Mouse (Mus musculus): ENCODE results near the gene Gmpr. TPM values are rescaled to one million over a fixed set of nuclear protein-coding genes. Genes with fewer than 3 reads are reported as not detected.

Gene Gmpr
- total RNA-seq, 2 experiments from 2014 or later: 221 to 255 TPM

DNA sequence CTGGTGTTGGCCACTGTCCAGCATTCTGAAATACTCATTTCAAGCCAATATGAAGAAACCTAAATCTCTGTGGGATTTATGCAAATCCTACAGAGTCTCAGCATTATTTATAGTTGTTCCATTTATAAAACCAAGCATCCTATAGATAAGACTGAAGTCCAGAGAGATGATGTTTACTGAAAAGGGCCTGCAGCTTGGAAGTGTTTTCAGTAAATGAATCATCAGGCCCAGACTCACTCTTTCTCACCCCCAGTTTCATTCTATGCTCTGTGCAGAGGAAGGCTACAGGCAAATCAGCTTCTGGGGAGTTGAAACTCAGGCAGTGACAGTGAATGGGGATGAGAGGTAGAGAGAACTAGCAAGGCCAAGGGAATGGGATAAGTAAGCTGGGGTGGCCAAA is 83.7 kb downstream of the Gmpr start:
- intact Hi-C loops (cut with DNase I): no loop called here
- no peak for DNase-seq

DNA sequence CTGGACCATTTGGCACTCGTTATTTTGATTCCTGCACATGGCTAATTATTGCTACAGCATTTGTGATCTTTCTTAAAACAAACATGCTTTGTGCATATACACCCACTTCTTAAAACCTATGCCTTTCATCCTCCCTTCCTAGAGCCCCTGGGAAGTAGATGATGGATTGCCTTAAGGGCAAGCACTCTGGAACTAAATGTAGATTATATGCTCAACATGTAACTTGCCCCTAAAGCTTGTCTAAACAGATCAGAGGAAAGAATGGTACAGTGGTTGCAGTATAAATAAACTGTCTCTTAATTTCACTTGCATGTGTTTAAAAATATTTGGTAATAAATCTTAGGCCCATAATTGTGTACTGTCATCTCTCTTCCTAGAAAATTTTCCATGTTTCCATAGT is 86.7 kb downstream of the Gmpr start:
- DNase-seq: no peak
- intact Hi-C loops (cut with DNase I): no loop called here

DNA sequence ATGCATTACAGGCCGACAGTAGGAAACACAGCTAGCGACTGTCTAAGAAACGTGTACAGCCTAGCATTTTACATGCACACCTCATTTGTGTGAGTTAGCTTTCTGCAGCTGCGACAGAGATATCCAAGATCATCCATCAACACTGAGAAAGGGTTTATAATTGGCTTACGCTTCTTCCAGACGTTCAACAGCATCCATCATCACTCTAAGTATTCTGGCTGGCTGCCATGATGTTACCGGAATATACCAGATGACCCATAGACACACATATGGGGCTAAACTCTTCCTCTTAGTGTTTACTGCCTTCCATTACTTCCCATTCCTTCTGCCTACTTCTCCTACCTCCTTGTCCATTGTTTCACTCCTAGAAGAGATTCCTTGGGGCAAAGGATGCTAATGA is 88.2 kb downstream of the Gmpr start:
- no peak for DNase-seq
- intact Hi-C loops (cut with DNase I): no loop called here

GRCm38 (mm10) chr13:45599831-45600230 is 92.6 kb downstream of the Gmpr start:
- intact Hi-C loops (cut with DNase I): no loop called here
- DNase-seq: no peak

GRCm38 (mm10) chr13:45600443-45600842 is 93.2 kb downstream of the Gmpr start:
- no peak for DNase-seq
- intact Hi-C loops (cut with DNase I): no loop called here

Other genes starting within 250 kb of the Gmpr start
- gene Mylip, start 117.7 kb upstream of the Gmpr start, total RNA-seq (2021): 10 to 100 TPM; 13.6 to 15.9 TPM